Mouse (Mus musculus): ENCODE results near the gene Gm17268. TPM values are rescaled to one million over a fixed set of nuclear protein-coding genes. Genes with fewer than 3 reads are reported as not detected.
A peak's percentile ranks its signal among the peaks of the same experiment; 100 is the strongest.

Gm17268 gene
- polyA plus RNA-seq, 1 experiment from 2014 or later: not detected

- H3K4me3 ChIP-seq: no peak overlapping the region
- WGBS: 70% methylated on average over 10 of the region's 10 CpGs
- H3K36me3 ChIP-seq: no peaks in the 10 kb centered on the region
These were observed 42.1 kb downstream of the Gm17268 start for GRCm38 (mm10) chr11:81996172-81996841.

GRCm38 (mm10) chr11:81983146-81983545 is 55.2 kb downstream of the Gm17268 start:
- DNase-seq (ENCODE audit: low spot score): peak; percentile 77
- H3K27me3 ChIP-seq (ENCODE audit: insufficient read depth, poor library complexity, severe bottlenecking): no peaks in the 10 kb centered on the region
- no peaks in the 10 kb centered on the region for H3K36me3 ChIP-seq
- H3K9me3 ChIP-seq: no peaks in the 10 kb centered on the region
- no peaks in the 10 kb centered on the region for H3K4me1 ChIP-seq
- WGBS: 42% methylated on average over 5 of the region's 5 CpGs
- H3K27ac ChIP-seq: no peak overlapping the region
- no peak overlapping the region for H3K4me3 ChIP-seq

More at GRCm38 (mm10) chr11:81996172-81996841, 42.1 kb downstream of the Gm17268 start:
- Histone ChIP-seq H3K27me3 (ENCODE audit: insufficient read depth, poor library complexity, severe bottlenecking) (peaks cover 22% of the 10 kb centered on the region), H3K27ac (no peak overlapping the region), H3K4me1 (no peaks in the 10 kb centered on the region), H3K9me3 (no peaks in the 10 kb centered on the region)
- peak; percentile 78 for DNase-seq (ENCODE audit: low spot score)

- Histone ChIP-seq H3K9me3 (no peaks in the 10 kb centered on the region), H3K27me3 (ENCODE audit: insufficient read depth, poor library complexity, severe bottlenecking) (no peaks in the 10 kb centered on the region), H3K4me3 (no peak overlapping the region), H3K36me3 (no peaks in the 10 kb centered on the region), H3K4me1 (no peaks in the 10 kb centered on the region), H3K27ac (no peak overlapping the region)
- 58% methylated on average over 11 of the region's 11 CpGs for WGBS
- DNase-seq (ENCODE audit: low spot score): no peak
These were observed 56.2 kb downstream of the Gm17268 start for GRCm38 (mm10) chr11:81982191-81982590.

Other genes with a start within 250 kb of the Gm17268 start
- gene 5530401A14Rik, start 177.9 kb downstream of the Gm17268 start, polyA plus RNA-seq (2016; fragmentation: Nextera tagmentation; extraction: Ambion mirVana): not detected in 2 replicates
- 0.07 and 0.77 TPM in 2 replicates for gene Asic2, start 70.1 kb downstream of the Gm17268 start, polyA plus RNA-seq (2016; fragmentation: Nextera tagmentation; extraction: Ambion mirVana)
- 6.7 and 8.0 TPM in 2 replicates for gene Ccl2, start 3.0 kb downstream of the Gm17268 start, polyA plus RNA-seq (2016; fragmentation: Nextera tagmentation; extraction: Ambion mirVana)
- gene Ccl7, start 7.2 kb upstream of the Gm17268 start, polyA plus RNA-seq (2016; fragmentation: Nextera tagmentation; extraction: Ambion mirVana): 1.7 and 2.1 TPM in 2 replicates
- gene Ccl11, start 19.3 kb upstream of the Gm17268 start, polyA plus RNA-seq (2016; fragmentation: Nextera tagmentation; extraction: Ambion mirVana): not detected in 2 replicates
- not detected in 2 replicates for gene Ccl12, start 63.3 kb upstream of the Gm17268 start, polyA plus RNA-seq (2016; fragmentation: Nextera tagmentation; extraction: Ambion mirVana)
- not detected in 2 replicates for gene Ccl8, start 76.6 kb upstream of the Gm17268 start, polyA plus RNA-seq (2016; fragmentation: Nextera tagmentation; extraction: Ambion mirVana)

All from heart, embryonic 10.5 days (tissue).